Mouse (Mus musculus) frontal cortex, adult 2 months (tissue): ENCODE data around the gene Fbxw10. TPM values are rescaled to one million over a fixed set of nuclear protein-coding genes. Genes with fewer than 3 reads are reported as not detected.

Experiments used
- DNase-seq, 2 experiments: peaks; one replicate each; pipeline ENCODE4 v3.0.0; 2022; ENCODE audit warnings: low spot score in 1 of 2; ENCODE audit errors: extremely low spot score in 1 of 2
- polyA plus RNA-seq: library from polyadenylated mRNA; depleted of rRNA; stranded (reverse); fragments of >200 nt; gene quantifications from 2 replicates; pipeline ENCODE4 v1.2.3, GENCODE M21; 2012; rRNA removed

Gene Fbxw10
- polyA plus RNA-seq, 1 experiment, result 0.66 TPM

DNA sequence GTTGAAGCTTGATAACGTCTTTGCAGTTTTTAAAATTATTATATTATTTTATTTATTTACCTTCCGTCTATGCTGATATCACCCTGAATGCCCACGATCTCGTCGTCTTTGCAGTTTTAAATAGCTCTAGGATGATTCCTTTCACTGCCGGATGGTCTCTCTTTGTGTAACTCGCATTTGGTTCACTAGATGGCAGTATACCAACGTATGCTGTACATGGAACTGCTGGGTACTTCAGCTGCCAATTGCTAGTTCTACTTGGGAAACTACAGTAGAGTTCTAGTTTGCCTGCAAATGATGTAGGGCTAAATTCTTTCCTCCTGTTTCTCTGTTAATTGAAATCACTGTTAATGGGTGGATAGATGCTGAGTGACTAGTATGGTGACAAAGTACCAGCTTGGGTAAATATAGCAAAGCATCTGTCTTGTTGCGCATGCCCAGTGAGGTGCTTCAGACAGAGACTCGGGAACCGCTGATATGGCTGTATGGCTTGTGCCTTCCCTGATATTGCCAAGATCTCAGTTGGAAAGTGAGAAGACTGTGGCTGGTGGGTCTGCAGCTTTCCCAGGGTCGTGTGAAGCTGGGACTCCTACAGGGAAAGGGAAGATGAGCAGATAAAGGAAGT lies 54.9 kb downstream of the Fbxw10 start:
- peak; percentile 61 to 96 for DNase-seq

DNA sequence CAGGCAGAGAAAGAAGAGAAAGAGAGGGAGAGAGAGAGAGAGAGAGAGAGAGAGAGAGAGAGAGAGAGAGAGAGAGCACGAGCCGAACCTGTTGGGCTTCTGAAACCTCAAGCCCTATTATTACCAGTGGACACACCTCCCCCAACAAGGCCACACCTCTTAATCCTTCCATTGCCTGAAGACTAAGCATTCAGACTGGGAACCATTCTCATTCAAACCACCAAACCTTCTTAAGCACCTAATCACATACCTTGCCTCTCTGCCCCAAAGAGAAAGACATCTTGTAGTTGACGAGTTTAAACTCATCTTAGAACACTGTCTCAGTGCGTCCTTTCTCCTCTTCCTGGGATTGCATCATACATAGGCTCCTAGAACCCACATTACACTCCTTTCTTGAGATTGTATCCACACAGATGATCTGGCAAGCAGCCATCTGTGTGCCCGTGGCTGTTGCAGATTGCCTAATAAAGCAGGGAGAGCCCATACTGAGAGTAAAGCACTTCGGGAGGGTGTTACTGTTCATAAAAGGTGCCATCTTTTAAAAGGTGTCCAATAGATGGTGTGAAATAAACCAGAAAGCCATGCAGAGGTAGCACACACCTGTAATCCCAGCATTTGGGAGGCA lies 57.1 kb downstream of the Fbxw10 start:
- DNase-seq, result no peak

DNA sequence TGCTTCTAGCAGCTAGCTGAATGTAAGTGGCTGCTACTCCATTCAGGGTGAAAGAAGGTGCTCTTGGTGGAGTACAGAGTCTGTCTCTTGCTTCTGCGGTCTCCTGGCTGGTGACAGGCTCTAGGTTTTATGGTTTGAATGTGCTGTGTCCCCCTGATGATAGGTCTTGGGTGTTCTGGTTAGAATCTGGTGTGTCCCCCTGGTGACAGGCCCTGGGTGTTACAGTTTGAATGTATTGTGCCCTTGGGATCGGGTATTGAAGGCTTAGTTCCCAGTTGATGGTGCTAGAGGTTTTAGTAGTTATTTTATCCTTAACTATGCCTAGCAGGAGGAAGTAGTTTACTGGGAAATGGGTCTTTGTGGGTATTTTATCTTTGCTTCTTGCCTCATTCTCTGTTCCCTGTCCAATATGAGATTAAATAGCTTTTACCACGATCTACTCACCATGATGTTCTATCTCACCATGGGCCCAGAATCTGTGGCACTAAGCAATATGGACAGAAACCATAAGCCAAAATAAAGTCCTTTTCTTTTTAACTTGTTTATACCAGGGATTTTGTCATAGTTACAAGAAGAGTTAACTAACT lies 62.9 kb downstream of the Fbxw10 start:
- no peak for DNase-seq

DNA sequence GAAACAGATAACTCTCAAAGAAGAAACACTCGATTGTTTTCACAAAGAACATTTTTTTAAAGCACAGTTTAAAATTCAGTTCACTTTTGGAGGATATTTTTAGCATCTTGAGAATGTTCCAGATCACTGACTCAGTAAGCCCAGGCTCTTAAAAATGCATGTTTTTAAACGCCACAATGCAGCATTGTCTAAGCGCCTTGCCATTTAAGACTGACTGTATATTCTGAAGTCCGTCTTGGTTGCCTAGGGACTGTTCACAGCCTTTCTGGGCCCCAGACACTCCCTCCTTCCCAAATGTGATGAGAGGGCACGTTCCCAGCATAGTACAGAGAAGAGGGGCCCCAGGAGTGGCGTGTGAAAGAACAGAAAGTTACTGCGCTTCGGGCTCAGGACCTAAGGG lies 64.5 kb downstream of the Fbxw10 start:
- peak in 1 of 2 experiments; percentile 66 for DNase-seq

DNA sequence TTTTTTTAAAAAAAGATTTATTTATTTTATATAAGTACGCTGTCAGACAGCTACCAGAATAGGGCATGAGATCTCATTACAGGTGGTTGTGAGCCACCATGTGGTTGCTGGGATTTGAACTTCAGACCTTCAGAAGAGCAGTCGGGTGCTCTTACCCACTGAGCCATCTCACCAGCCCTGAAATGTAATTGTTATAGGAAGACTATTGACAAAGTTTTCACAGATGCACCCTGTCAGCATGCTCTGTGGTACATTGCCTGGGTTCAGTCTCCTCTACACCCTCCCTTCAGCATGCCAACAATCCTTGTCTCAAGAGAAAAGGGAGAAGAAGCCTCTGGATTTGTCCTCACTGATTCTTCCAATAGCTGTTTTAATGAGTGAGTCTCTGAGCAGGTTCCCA lies 66.3 kb downstream of the Fbxw10 start:
- no peak for DNase-seq

DNA sequence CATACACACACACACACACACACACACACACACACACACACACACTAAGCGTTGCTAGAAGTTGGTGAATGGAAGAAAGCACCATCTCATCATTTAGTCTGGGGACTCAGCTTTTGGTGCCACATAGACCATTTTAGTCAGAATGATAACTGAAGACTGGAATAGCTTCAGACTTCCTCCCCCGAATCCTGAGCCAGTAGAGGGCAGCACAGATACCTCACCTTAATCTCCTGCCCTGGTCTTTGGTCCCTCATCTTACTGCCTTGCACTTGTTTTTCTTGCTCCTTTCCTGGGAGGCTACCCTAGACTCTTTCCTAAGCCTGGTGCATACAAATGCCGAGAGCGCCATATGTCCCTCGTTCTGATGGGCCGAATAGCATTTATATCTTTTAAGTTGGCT lies 67.7 kb downstream of the Fbxw10 start:
- DNase-seq, result peak in 1 of 2 experiments; percentile 33

DNA sequence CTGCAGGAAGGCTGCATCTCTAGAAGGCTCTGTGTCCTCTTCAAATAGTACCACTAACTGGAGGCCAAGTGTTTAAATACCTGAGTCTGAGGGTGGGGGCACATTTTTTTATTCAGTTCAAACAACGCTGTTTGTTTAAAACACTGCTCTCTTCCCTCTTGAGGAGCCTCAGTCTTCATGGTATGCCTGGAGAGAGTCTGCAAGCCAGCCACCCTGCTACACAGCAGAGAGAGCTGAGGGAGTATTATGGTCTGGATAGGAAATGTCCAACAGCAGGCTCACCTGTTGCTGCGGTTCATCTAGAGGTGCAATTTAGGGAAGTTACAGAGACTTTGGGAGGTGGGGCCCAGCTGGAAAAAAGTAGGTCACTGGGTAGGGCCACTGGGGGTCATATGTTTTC lies 68.6 kb downstream of the Fbxw10 start:
- no peak for DNase-seq

DNA sequence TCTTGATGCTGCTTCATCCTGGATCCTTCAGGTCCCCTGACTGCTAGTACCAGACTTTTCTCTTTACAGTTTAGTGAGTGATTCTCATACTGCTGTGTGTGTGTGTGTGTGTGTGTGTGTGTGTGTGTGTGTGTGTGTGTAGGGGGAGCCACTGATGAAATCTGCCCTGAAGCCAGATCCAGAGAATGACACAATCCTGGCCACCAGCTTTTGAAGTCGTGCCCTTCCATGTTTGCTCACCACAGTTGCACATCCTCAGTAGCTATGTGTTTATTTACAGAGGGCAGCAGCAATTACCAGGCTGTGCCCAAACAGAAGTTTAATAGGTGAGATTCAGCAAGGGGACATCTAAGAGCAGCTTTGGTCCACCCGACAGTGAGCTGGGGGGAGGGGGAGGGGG lies 69.9 kb downstream of the Fbxw10 start:
- DNase-seq, result no peak

DNA sequence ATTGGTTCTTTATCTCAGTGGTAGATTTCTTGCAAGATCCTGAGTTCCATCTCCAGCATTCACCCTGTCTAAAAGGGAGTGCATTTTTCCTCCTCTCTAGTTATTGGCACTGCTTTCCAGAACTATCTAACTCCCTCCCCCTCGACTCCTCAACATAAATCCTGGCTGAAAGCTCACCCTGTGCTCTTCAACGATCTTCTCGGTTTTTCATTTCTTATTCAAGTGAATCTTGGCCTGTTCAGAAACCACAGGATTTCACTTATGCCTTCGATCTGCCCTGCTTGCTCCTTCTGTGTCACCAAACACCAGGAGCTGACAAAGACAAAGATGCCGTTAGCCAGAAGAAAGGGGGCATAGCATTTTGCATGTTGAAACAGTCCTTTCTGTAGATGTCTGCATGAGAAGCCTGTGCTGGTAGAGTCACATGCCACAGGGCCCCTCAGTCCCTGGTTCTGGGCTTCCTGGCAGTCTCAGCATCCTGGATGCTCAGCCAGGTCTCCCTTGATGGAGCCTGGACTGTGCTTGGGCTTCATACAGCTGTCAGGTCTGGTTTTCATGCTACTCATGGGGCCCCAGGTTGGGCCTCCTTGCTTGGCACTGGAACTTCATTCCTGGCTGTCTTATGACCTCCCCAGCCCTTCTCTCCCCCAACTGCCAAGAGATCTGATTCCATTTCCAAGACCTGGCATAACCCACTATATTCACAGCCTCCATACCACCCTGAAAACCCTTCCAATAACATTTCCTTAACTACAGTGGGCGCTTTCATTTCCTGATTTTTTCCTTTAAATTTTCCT lies 73.3 kb downstream of the Fbxw10 start:
- DNase-seq, result no peak

DNA sequence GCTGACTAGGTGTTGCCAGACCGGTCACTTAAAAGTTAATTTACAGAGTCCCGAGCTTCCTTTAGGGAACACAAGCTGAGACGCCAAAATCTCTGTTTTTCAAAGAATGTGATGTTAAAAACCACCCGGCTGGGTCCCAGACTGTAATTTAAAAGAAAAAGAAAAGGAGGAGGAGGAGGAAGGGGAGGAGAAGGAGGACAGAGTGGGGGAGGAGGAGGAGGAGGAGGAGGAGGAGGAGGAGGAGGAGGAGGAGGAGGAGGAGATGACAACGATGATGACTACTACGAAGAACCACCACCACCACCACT lies 73.8 kb downstream of the Fbxw10 start:
- DNase-seq, result no peak

DNA sequence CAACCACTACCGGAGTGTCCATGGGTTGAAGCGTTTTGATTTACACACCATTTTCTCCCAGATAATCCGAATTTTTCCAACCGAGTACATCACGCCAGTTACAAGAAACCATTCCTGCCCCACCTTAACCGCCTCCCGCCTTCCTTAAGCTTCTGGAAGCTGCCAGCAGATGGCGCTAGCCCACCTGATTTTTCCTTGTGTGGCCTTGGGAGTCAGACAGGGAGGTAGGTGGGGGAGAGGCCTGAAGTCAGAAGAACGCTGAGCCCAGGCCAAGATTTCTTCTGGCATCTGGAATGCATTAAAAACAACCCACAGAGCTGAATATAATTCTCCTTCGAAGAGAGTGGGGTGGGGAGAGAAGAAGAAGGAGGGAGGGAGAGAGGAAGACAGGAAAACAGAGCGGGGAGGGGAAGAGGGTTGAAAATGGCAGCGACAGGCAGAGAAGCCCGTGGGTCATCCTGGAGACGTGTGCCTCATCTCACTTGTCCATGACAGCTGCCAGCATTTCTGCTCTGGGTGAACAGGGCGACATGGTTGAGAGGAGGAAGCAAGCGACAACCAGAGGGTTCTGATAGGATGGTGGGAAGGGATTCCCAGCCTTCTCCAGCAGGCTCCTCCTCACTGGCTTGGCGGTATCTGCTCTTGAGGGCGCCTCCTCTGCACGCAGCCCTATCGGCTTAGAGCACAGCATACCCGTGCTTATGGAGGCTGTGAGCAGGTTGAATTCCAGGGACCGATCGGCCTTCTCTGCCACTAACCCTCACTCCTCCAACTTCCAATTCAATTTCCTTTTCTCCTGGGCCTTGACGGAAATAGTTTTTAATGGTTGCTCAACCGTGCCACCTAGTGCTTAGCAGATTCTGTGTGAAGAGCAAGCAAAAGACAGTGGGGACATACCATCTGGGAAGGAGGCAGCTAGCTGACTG lies 74.4 kb downstream of the Fbxw10 start:
- DNase-seq, result peak; percentile 90 to 98

DNA sequence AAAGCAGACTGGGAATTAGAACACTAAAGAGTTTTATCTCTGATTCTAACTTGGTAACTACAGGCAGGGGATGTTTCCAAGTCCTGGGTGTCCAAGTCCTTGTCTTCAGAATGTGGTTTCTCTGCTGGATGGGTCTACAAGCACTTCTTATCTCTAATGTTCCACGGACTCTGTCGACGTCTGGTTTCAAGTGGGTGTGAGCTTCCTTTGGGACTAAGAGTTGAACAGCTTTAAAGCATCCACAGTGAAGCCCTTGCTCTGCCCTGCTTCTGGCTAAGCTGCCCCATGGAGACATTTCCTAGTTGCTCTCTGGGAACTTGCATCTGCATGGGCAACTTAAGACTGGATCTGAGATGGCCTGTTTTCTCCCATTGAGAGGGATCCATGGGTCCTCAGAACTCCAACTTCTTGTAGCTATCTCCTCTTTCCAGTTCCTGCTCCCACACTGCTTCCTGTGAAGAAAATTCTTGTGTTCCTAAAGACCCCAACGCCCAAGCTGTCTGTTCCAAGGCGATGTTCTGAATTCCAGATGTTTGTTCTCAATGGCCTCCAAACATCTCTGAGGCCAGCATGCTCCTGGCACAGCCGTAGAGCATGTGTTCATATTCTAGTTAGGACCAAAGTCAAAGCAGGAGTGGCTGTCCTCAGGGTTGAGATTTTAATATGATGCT lies 77.4 kb downstream of the Fbxw10 start:
- no peak for DNase-seq

Other genes starting within 250 kb of the Fbxw10 start
- 19.9 and 23.7 TPM in 2 replicates for gene Lrrc75a, start 198.5 kb upstream of the Fbxw10 start, polyA plus RNA-seq
- 44.4 TPM in 2 replicates for gene Mmgt2, start 198.4 kb upstream of the Fbxw10 start, polyA plus RNA-seq
- gene Zfp287, start 115.2 kb upstream of the Fbxw10 start, polyA plus RNA-seq, result 12.0 and 12.3 TPM in 2 replicates
- gene Gm10428, start 94.0 kb upstream of the Fbxw10 start, polyA plus RNA-seq, result not detected in 2 replicates
- gene Zfp286, start 57.6 kb upstream of the Fbxw10 start, polyA plus RNA-seq, result 16.1 and 20.5 TPM in 2 replicates
- 1.8 and 2.2 TPM in 2 replicates for gene Trim16, start 26.8 kb upstream of the Fbxw10 start, polyA plus RNA-seq
- 32.7 and 35.9 TPM in 2 replicates for gene Tvp23b, start 32.4 kb downstream of the Fbxw10 start, polyA plus RNA-seq
- 0.40 and 0.48 TPM in 2 replicates for gene Cdrt4, start 104.1 kb downstream of the Fbxw10 start, polyA plus RNA-seq
- gene Tekt3, start 214.6 kb downstream of the Fbxw10 start, polyA plus RNA-seq, result not detected in 2 replicates